Mouse (Mus musculus) lung, postnatal 0 days (tissue): ENCODE measurements around the gene Mroh7.

ENCODE experiments used
- CTCF ChIP-seq: IDR thresholded peaks from 2 replicates; pipeline ENCODE4 v1.5.1; 2016; ENCODE audit warnings: antibody characterized with exemption, mild to moderate bottlenecking
- EP300 ChIP-seq: IDR thresholded peaks from 2 replicates; pipeline ENCODE4 v1.6.1; 2016; ENCODE audit warnings: antibody characterized with exemption, mild to moderate bottlenecking, control low read depth

- TF ChIP-seq CTCF = no peak
- TF ChIP-seq EP300 = no peak
These were observed 54.0 kb downstream of the Mroh7 start for GRCm38 (mm10) chr4:106676749-106677148.
